Mouse (Mus musculus) MEL (cell line): Measurements from ENCODE around the gene Opcml.

Experiments used
- CHD2 ChIP-seq: IDR thresholded peaks from 2 replicates; pipeline ENCODE4 v1.6.1; 2011; ENCODE audit warnings: low read length, improper control_type of control experiment
- CTCF ChIP-seq, 3 experiments: IDR thresholded peaks in 2 of 3; conservative IDR thresholded peaks in 1 of 3; 2 replicates each; pipeline ENCODE4 v1.5.1; 2011 to 2012; ENCODE audit warnings: low read length in 3 of 3, low read depth in 2 of 3, mild to moderate bottlenecking in 2 of 3, improper control_type of control experiment in 1 of 3, inconsistent platforms in 1 of 3, mixed read lengths in 1 of 3, moderate library complexity in 1 of 3; ENCODE audit not compliant: control insufficient read depth in 1 of 3, insufficient read depth in 1 of 3, poor library complexity in 1 of 3, severe bottlenecking in 1 of 3
- EP300 ChIP-seq, 2 experiments: IDR thresholded peaks; 2 replicates each; pipeline ENCODE4 v1.6.1; 2011; ENCODE audit warnings: improper control_type of control experiment in 2 of 2, low read length in 2 of 2, low read depth in 1 of 2, mild to moderate bottlenecking in 1 of 2
- GATA1 ChIP-seq: IDR thresholded peaks from 2 replicates; pipeline ENCODE4 v1.6.1; 2011; ENCODE audit warnings: low read depth, low read length, improper control_type of control experiment
- MAFK ChIP-seq: IDR thresholded peaks from 2 replicates; pipeline ENCODE4 v1.6.1; 2011; ENCODE audit warnings: low read depth, mild to moderate bottlenecking, low read length, improper control_type of control experiment, borderline replicate concordance
- MEF2A ChIP-seq: IDR thresholded peaks from 2 replicates; pipeline ENCODE4 v1.6.1; 2014; ENCODE audit warnings: low read depth, mild to moderate bottlenecking, inconsistent platforms, low read length, improper control_type of control experiment; ENCODE audit not compliant: poor library complexity, insufficient replicate concordance, severe bottlenecking; ENCODE audit errors: extremely low read depth
- NELFE ChIP-seq: IDR thresholded peaks from 2 replicates; pipeline ENCODE4 v1.6.1; 2011; ENCODE audit warnings: low read depth, low read length, improper control_type of control experiment
- POLR2A ChIP-seq, 2 experiments: IDR thresholded peaks; 2 replicates each; pipeline ENCODE4 v1.6.1; 2011 to 2012; ENCODE audit warnings: low read length in 2 of 2, mild to moderate bottlenecking in 2 of 2, control low read depth in 1 of 2, improper control_type of control experiment in 1 of 2, low read depth in 1 of 2, moderate library complexity in 1 of 2; ENCODE audit not compliant: control insufficient read depth in 1 of 2, insufficient read depth in 1 of 2, poor library complexity in 1 of 2
- POLR2AphosphoS5 ChIP-seq: IDR thresholded peaks from 2 replicates; pipeline ENCODE4 v1.6.1; 2012; ENCODE audit warnings: low read depth, borderline replicate concordance, mild to moderate bottlenecking, inconsistent platforms, low read length, moderate library complexity, mixed read lengths
- SIN3A ChIP-seq: IDR thresholded peaks from 2 replicates; pipeline ENCODE4 v1.6.1; 2012; ENCODE audit warnings: low read length, improper control_type of control experiment, inconsistent platforms
- TAL1 ChIP-seq: IDR thresholded peaks from 2 replicates; pipeline ENCODE4 v1.6.1; 2012; ENCODE audit warnings: mild to moderate bottlenecking, inconsistent platforms, low read length, moderate library complexity, mixed read lengths
- UBTF ChIP-seq: IDR thresholded peaks from 2 replicates; pipeline ENCODE4 v1.6.1; 2012; ENCODE audit warnings: low read depth, mild to moderate bottlenecking, inconsistent platforms, low read length, improper control_type of control experiment, moderate library complexity, borderline replicate concordance; ENCODE audit not compliant: insufficient read depth
- ZNF384 ChIP-seq: IDR thresholded peaks from 2 replicates; pipeline ENCODE4 v1.6.1; 2012; ENCODE audit warnings: low read depth, mild to moderate bottlenecking, inconsistent platforms, low read length, improper control_type of control experiment

DNA sequence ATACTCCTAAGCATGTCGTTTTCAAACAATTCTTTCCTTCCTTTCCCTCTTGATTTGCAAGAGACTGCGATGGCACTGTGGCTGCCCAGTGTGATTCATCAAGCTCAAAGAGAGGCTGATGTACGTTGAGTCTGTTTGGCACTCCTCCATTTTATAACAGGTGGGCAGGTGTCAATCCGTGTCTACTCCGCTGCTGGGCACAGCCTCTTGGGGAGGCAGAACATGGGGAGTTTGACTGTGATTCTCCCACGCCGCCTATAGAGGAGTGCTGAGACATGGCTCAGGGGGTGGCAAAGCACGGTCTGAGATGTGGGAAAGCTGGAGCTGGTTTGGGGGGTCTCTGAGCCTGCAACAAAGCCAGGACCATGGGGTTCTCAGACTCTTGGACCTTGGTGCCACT, 513.1 kb downstream of the Opcml start:
- TF ChIP-seq GATA1 (no peak), UBTF (no peak), MEF2A (no peak), MAFK (no peak), CTCF (IDR thresholded peaks at IDR 0.05 in 2 of 3, conservative IDR thresholded peaks at IDR 0.05 in 1 of 3; ENCODE audit: control insufficient read depth in 1 of 3, insufficient read depth in 1 of 3, low read depth in 2 of 3, low read length in 3 of 3, poor library complexity in 1 of 3, severe bottlenecking in 1 of 3) (no peak), EP300 (IDR thresholded peaks at IDR 0.05; ENCODE audit: low read depth in 1 of 2, low read length in 2 of 2) (no peak), CHD2 (no peak), TAL1 (no peak), POLR2AphosphoS5 (no peak), SIN3A (no peak), NELFE (no peak), POLR2A (IDR thresholded peaks at IDR 0.05; ENCODE audit: control insufficient read depth in 1 of 2, insufficient read depth in 1 of 2, low read depth in 1 of 2, low read length in 2 of 2, poor library complexity in 1 of 2) (no peak), ZNF384 (no peak)
